Mouse (Mus musculus) CH12.LX (cell line): ENCODE measurements around the gene Ica1. TPM values are rescaled to one million over a fixed set of nuclear protein-coding genes. Genes with fewer than 3 reads are reported as not detected.

ENCODE experiments used
- DNase-seq: peaks from one replicate; pipeline ENCODE4 v3.0.0-alpha.2; 2013; ENCODE audit errors: extremely low read depth
- H3K27ac ChIP-seq: 2 replicates; pipeline ENCODE4 v1.5.1; 2012; ENCODE audit warnings: low read depth, mild to moderate bottlenecking, control low read depth, moderate library complexity; ENCODE audit not compliant: insufficient read depth
- H3K27me3 ChIP-seq: replicated peaks from 2 replicates; pipeline ENCODE3; 2012; ENCODE audit warnings: inconsistent platforms
- H3K36me3 ChIP-seq, 2 experiments: replicated peaks in 1 of 2; 2 replicates each; pipeline versions ENCODE3 to v1.6.1; 2012; ENCODE audit warnings: inconsistent platforms in 1 of 2, low read length in 1 of 2, mild to moderate bottlenecking in 1 of 2, mixed read lengths in 1 of 2, moderate library complexity in 1 of 2; ENCODE audit not compliant: control insufficient read depth in 1 of 2, insufficient read depth in 1 of 2
- H3K4me1 ChIP-seq, 2 experiments: 2 replicates each; pipeline ENCODE4 v1.6.1; 2012; ENCODE audit warnings: inconsistent platforms in 1 of 2, moderate library complexity in 1 of 2; ENCODE audit not compliant: insufficient read depth in 2 of 2, control insufficient read depth in 1 of 2
- H3K4me2 ChIP-seq: 2 replicates; pipeline ENCODE4 v1.6.1; 2012; ENCODE audit warnings: low read depth, mild to moderate bottlenecking, control low read depth; ENCODE audit not compliant: poor library complexity, insufficient read depth, severe bottlenecking
- H3K4me3 ChIP-seq, 3 experiments: fragments of 150-350 bp in 1 of 3; sonication (generic) in 1 of 3; replicated peaks in 1 of 3; 2 replicates each; pipeline versions ENCODE3 to v1.5.1; 2011 to 2012; ENCODE audit warnings: low read depth in 2 of 3, low read length in 2 of 3, mild to moderate bottlenecking in 2 of 3, moderate library complexity in 2 of 3, control low read depth in 1 of 3, improper control_type of control experiment in 1 of 3, inconsistent platforms in 1 of 3, mixed read lengths in 1 of 3; ENCODE audit not compliant: poor library complexity in 1 of 3
- H3K79me2 ChIP-seq: replicated peaks from 2 replicates; pipeline ENCODE4 v1.6.1; 2012; ENCODE audit warnings: mild to moderate bottlenecking, moderate library complexity; ENCODE audit not compliant: control insufficient read depth, poor library complexity, insufficient read depth, severe bottlenecking; ENCODE audit errors: extremely low read depth
- H3K9ac ChIP-seq: 2 replicates; pipeline ENCODE4 v1.6.1; 2012; ENCODE audit warnings: low read depth, mild to moderate bottlenecking, control low read depth, moderate library complexity; ENCODE audit not compliant: insufficient read depth
- H3K9me3 ChIP-seq: replicated peaks from 2 replicates; pipeline ENCODE3; 2012; ENCODE audit warnings: low read length, inconsistent platforms, mixed read lengths
- BHLHE40 ChIP-seq: IDR thresholded peaks from 2 replicates; pipeline ENCODE4 v1.6.1; 2011; ENCODE audit warnings: mild to moderate bottlenecking, low read depth, low read length, improper control_type of control experiment
- CTCF ChIP-seq, 2 experiments: IDR thresholded peaks in 1 of 2; conservative IDR thresholded peaks in 1 of 2; 2 replicates each; pipeline ENCODE4 v1.5.1; 2011 to 2012; ENCODE audit warnings: low read depth in 2 of 2, low read length in 2 of 2, improper control_type of control experiment in 1 of 2, inconsistent platforms in 1 of 2, mild to moderate bottlenecking in 1 of 2, moderate library complexity in 1 of 2
- E2F4 ChIP-seq: IDR thresholded peaks from 2 replicates; pipeline ENCODE4 v1.6.1; 2011; ENCODE audit warnings: low read depth, low read length, improper control_type of control experiment; ENCODE audit not compliant: insufficient replicate concordance
- EP300 ChIP-seq: IDR thresholded peaks from 2 replicates; pipeline ENCODE4 v1.6.1; 2011; ENCODE audit warnings: low read length, improper control_type of control experiment
- GABPA ChIP-seq: IDR thresholded peaks from 2 replicates; pipeline ENCODE4 v1.6.1; 2012; ENCODE audit warnings: low read depth, low read length, improper control_type of control experiment, inconsistent platforms; ENCODE audit not compliant: insufficient replicate concordance
- HCFC1 ChIP-seq: IDR thresholded peaks from 2 replicates; pipeline ENCODE4 v1.6.1; 2012; ENCODE audit warnings: low read depth, mild to moderate bottlenecking, inconsistent platforms, low read length, improper control_type of control experiment
- IRF4 ChIP-seq: IDR thresholded peaks from 2 replicates; pipeline ENCODE4 v1.6.1; 2014; ENCODE audit warnings: low read depth, mild to moderate bottlenecking, inconsistent platforms, low read length, improper control_type of control experiment
- JUN ChIP-seq: IDR thresholded peaks from 2 replicates; pipeline ENCODE4 v1.6.1; 2011; ENCODE audit warnings: low read depth, mild to moderate bottlenecking, low read length, improper control_type of control experiment, moderate library complexity; ENCODE audit not compliant: insufficient read depth
- JUND ChIP-seq: conservative IDR thresholded peaks from 2 replicates; pipeline ENCODE4 v1.6.1; 2011; ENCODE audit warnings: low read depth, low read length, improper control_type of control experiment
- MAZ ChIP-seq: IDR thresholded peaks from 2 replicates; pipeline ENCODE4 v1.6.1; 2012; ENCODE audit warnings: low read depth, mild to moderate bottlenecking, inconsistent platforms, low read length, improper control_type of control experiment, moderate library complexity
- MXI1 ChIP-seq: IDR thresholded peaks from 2 replicates; pipeline ENCODE4 v1.6.1; 2011; ENCODE audit warnings: mild to moderate bottlenecking, low read depth, low read length, improper control_type of control experiment
- MYC ChIP-seq: IDR thresholded peaks from 2 replicates; pipeline ENCODE4 v1.6.1; 2011; ENCODE audit warnings: low read depth, mild to moderate bottlenecking, improper control_type of control experiment, low read length
- NELFE ChIP-seq: IDR thresholded peaks from 2 replicates; pipeline ENCODE4 v1.6.1; 2011; ENCODE audit warnings: low read depth, low read length, improper control_type of control experiment
- PAX5 ChIP-seq: IDR thresholded peaks from 2 replicates; pipeline ENCODE4 v1.6.1; 2012; ENCODE audit warnings: low read length, inconsistent platforms, mixed read lengths
- POLR2A ChIP-seq: IDR thresholded peaks from 2 replicates; pipeline ENCODE4 v1.6.1; 2011; ENCODE audit warnings: low read depth, mild to moderate bottlenecking, improper control_type of control experiment, low read length
- RCOR1 ChIP-seq: conservative IDR thresholded peaks from 2 replicates; pipeline ENCODE4 v1.6.1; 2012; ENCODE audit warnings: low read depth, mild to moderate bottlenecking, inconsistent platforms, low read length, improper control_type of control experiment
- TBP ChIP-seq: conservative IDR thresholded peaks from 2 replicates; pipeline ENCODE4 v1.6.1; 2011; ENCODE audit warnings: low read depth, low read length, improper control_type of control experiment
- TCF12 ChIP-seq: IDR thresholded peaks from 2 replicates; pipeline ENCODE4 v1.6.1; 2014; ENCODE audit warnings: low read depth, mild to moderate bottlenecking, inconsistent platforms, low read length, improper control_type of control experiment
- UBTF ChIP-seq: IDR thresholded peaks from 2 replicates; pipeline ENCODE4 v1.6.1; 2012; ENCODE audit warnings: low read depth, mild to moderate bottlenecking, inconsistent platforms, low read length, improper control_type of control experiment, moderate library complexity
- USF1 ChIP-seq: IDR thresholded peaks from 2 replicates; pipeline ENCODE4 v1.6.1; 2014; ENCODE audit warnings: low read depth, mild to moderate bottlenecking, inconsistent platforms, low read length, improper control_type of control experiment
- ZKSCAN1 ChIP-seq: IDR thresholded peaks from 2 replicates; pipeline ENCODE4 v1.6.1; 2012; ENCODE audit warnings: low read depth, inconsistent platforms, low read length, improper control_type of control experiment, borderline replicate concordance
- ZNF384 ChIP-seq: IDR thresholded peaks from 2 replicates; pipeline ENCODE4 v1.6.1; 2012; ENCODE audit warnings: low read depth, low read length, improper control_type of control experiment, inconsistent platforms
- dilution Hi-C: fragments of 300-500 bp; cut with MboI; formaldehyde crosslinking; loops from 2 replicates; pipeline ENCODE4 v1.14.3; 2020; ENCODE audit warnings: low sequenced_read_pairs; ENCODE audit not compliant: extremely low pct_unique_long_range_greater_than_20kb, extremely low pct_ligation_motif_present
- in situ Hi-C: fragments of 300-500 bp; cut with MboI; formaldehyde crosslinking; loops from 3 replicates; pipeline ENCODE4 v1.14.3; 2019; ENCODE audit warnings: low sequenced_read_pairs, low pct_ligation_motif_present, low pct_unique_long_range_greater_than_20kb, mixed read lengths
- polyA plus RNA-seq: library from polyadenylated mRNA; unstranded; fragments of >175 nt; gene quantifications from 2 replicates; pipeline ENCODE4 v1.2.1, GENCODE M21; 2012; ENCODE audit warnings: low read depth; ENCODE audit not compliant: insufficient read length
- total RNA-seq, 2 experiments: library from RNA; depleted of rRNA; stranded (reverse); fragments of 300-350 nt in 1 of 2; fragments of >200 nt in 1 of 2; gene quantifications; 2 replicates each; pipeline ENCODE4 v1.2.3; 2012 to 2014

Ica1 gene
- total and polyA plus RNA-seq, 3 experiments, result 0.59 TPM; not detected in 2

GRCm38 (mm10) chr6:8770341-8770740, 7.9 kb downstream of the Ica1 start:
- Histone ChIP-seq H3K9ac (no peak overlapping the region), H3K27ac (no peak overlapping the region), H3K36me3 (no peaks in the 10 kb centered on the region), H3K9me3 (no peaks in the 10 kb centered on the region), H3K4me3 (no peak overlapping the region), H3K4me1 (no peaks in the 10 kb centered on the region), H3K27me3 (no peaks in the 10 kb centered on the region), H3K79me2 (no peaks in the 10 kb centered on the region), H3K4me2 (no peak overlapping the region)
- no peak for DNase-seq
- in situ Hi-C loops (no loop called here), dilution Hi-C loops (no loop called here)
- TF ChIP-seq BHLHE40, result no peak
- TF ChIP-seq TBP, result no peak
- no peak for TF ChIP-seq HCFC1
- no peak for TF ChIP-seq JUND
- no peak for TF ChIP-seq TCF12
- TF ChIP-seq ZKSCAN1, result no peak
- TF ChIP-seq IRF4, result no peak
- TF ChIP-seq RCOR1, result no peak
- no peak for TF ChIP-seq EP300
- no peak for TF ChIP-seq POLR2A
- TF ChIP-seq MYC, result no peak

GRCm38 (mm10) chr6:8769803-8770202, 8.5 kb downstream of the Ica1 start:
- in situ Hi-C loops, result no loop called here
- H3K4me2 ChIP-seq, result no peak overlapping the region
- TF ChIP-seq IRF4 (no peak), CTCF (conservative IDR thresholded peaks at IDR 0.05 in 1 of 2, IDR thresholded peaks at IDR 0.05 in 1 of 2; ENCODE audit: low read depth in 2 of 2, low read length in 2 of 2) (no peak), MAZ (no peak), NELFE (no peak), PAX5 (no peak), JUND (no peak)

GRCm38 (mm10) chr6:8766652-8767051, 11.6 kb downstream of the Ica1 start:
- in situ Hi-C loops, result no loop called here
- H3K79me2 ChIP-seq, result no peaks in the 10 kb centered on the region
- no peak overlapping the region for H3K27ac ChIP-seq
- H3K9ac ChIP-seq, result no peak overlapping the region
- DNase-seq, result no peak
- H3K36me3 ChIP-seq, result no peaks in the 10 kb centered on the region
- no peaks in the 10 kb centered on the region for H3K4me1 ChIP-seq
- H3K4me3 ChIP-seq, result no peak overlapping the region
- no peak for TF ChIP-seq ZNF384
- no peak for TF ChIP-seq UBTF
- TF ChIP-seq TBP, result no peak
- TF ChIP-seq E2F4, result no peak
- TF ChIP-seq CTCF (conservative IDR thresholded peaks at IDR 0.05 in 1 of 2, IDR thresholded peaks at IDR 0.05 in 1 of 2; ENCODE audit: low read depth in 2 of 2, low read length in 2 of 2), result no peak
- TF ChIP-seq JUN, result no peak
- no peak for TF ChIP-seq GABPA
- TF ChIP-seq TCF12, result no peak
- no peak for TF ChIP-seq MXI1
- no peak for TF ChIP-seq RCOR1
- TF ChIP-seq USF1, result no peak
- no peak for TF ChIP-seq ZKSCAN1
- no peak overlapping the region for H3K4me2 ChIP-seq
- H3K27me3 ChIP-seq, result no peaks in the 10 kb centered on the region
- no peaks in the 10 kb centered on the region for H3K9me3 ChIP-seq
- dilution Hi-C loops, result no loop called here

More at GRCm38 (mm10) chr6:8769803-8770202, 8.5 kb downstream of the Ica1 start:
- no peak for DNase-seq
- Histone ChIP-seq H3K4me3 (no peak overlapping the region), H3K9ac (no peak overlapping the region), H3K36me3 (no peaks in the 10 kb centered on the region), H3K9me3 (no peaks in the 10 kb centered on the region), H3K27me3 (no peaks in the 10 kb centered on the region), H3K27ac (no peak overlapping the region), H3K4me1 (no peaks in the 10 kb centered on the region), H3K79me2 (no peaks in the 10 kb centered on the region)
- dilution Hi-C loops, result no loop called here
